Mouse (Mus musculus): ENCODE data around the gene H2-Aa.
A peak's percentile ranks its signal among the peaks of the same experiment; 100 is the strongest.

H2-Aa gene

DNA sequence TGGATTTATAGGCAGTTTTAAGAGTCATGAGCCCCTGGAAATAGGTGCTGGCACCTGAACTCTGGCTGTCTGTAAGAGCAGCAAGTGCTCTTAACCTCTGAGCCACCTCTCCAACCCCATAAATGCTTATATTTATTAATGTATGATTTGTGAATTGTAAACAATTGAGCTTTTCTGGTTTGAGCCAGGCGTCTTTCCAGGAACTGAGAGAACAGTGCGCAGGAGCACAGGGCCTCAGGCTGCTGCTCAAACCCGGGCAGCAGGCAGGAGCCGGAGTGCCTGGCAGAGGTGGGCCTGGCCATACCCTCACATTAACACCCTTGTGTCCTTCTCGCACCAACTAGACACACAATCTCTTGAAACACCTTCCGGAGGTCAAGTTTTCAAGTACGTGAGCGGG lies 12.4 kb upstream of the H2-Aa start:
- no peak for DNase-seq (ENCODE audit: low spot score in 2 of 2)

DNA sequence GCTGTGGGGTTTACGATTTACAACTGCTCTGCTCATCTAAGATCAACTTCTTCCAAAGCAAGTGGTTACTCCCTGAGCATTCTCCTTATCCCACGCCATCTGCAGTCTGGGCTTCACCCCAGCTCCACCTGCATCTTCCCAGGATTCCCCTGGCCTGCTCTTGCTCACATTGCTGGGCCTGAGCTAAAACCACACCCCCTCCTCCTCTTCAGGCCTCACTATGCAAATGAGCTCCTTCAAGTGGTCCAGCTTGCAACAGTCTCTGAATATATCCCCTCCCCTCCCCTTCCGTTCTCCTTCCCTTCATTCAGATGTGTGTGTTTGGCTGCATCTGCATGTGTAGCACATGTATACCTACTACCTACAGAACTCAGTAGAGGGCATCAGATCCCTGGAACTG lies 11.7 kb upstream of the H2-Aa start:
- DNase-seq (ENCODE audit: low spot score in 2 of 2) = no peak

DNA sequence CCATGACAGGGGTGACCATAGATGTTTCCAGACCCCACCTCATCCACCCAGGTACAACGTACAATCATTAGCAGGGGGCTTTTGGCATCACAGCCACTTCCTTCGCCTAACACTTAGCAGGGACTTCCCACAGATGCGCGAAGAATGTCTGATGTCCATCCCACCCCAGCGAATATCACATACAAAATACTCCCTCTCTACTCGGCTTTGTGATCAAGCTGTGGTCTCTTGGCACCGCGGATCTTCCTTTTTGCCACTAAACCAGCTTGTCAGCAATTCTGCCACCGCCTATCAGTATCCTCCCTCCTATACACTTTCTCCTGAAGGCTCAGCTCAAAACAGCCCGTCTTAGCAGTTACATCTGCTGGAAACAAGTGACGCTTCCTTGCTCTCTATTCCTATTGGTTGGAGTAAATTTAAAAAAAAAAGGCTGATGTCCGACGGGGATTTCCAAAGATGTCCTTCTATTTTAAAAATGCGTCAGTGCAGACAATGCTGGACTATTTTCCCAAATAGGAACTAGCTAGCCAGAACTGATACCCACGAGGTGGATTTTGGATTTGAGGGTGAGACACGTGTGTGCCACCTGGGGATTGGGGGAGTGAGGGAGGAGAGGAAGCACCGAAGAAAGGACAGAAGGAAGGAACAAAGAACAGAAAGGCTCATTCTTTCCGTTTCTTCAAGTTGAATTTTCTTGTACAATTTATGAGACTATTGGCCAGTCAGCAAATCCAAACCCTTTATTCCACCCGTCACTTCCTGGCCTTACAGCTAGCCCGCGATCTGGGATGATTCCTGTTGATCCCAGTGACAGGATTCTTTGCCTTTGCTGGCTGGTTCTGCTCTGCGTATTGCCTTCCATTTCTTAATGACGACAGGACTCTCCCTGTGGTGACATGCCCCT lies 8.5 kb upstream of the H2-Aa start:
- DNase-seq (ENCODE audit: low spot score in 2 of 2) = peak in 1 of 2 experiments; percentile 26

DNA sequence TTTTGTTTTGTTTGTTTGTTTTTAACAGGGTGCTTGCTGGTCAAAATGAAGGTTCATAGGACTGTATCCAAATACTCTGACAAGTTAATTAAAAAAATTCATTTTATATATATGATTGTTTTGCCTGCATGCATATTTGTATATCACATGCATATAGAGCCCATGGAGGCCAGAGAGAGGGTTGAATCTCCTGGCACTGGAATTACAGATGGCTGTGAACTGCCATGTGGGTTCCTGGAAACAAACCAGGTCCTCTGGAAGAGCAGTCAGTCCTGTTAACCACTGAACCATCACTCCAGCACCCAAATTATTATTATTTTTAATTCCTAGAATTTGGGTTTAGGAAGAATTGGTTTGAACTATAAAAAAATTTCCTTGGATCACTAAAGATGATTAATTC lies 7.7 kb upstream of the H2-Aa start:
- no peak for DNase-seq (ENCODE audit: low spot score in 2 of 2)

DNA sequence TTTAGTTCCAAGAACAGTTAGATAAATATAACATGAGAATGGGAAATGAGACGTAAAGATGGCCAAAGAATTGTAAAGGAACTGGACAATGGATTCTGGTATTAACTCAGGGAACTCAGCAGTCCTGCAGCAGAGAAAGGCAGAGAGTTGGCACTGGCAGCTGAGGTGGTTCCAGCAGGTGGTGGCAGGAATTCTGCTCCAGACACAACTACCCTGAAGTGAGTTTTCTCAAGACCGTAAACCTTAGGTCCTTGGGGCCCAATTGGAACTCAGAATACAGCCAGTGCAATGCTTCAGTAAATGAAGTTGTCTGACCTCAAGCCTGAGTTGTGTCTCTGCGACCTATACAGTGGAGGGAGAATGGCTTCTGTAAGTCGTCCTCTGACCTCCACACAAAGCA lies 6.6 kb upstream of the H2-Aa start:
- no peak for DNase-seq (ENCODE audit: low spot score in 2 of 2)

DNA sequence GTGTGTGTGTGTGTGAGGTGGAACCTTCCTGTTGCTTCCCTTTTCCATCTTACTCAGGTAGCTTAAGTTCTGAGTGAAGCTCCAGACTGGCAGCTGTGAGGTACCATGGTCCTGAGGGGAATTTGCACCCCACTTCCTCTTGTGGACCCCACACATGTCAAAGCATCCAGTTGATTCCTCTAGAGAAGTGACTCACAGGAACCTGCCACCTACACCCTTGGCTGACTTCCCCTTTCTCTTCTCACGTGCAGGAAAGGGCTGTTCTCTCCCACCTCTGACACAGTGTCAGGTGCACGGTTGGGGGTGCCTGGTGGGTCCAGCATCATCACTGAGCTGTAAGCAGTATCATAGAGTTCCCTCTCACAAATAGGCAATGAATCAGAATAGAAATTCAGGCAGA lies 5.9 kb upstream of the H2-Aa start:
- no peak for DNase-seq (ENCODE audit: low spot score in 2 of 2)

DNA sequence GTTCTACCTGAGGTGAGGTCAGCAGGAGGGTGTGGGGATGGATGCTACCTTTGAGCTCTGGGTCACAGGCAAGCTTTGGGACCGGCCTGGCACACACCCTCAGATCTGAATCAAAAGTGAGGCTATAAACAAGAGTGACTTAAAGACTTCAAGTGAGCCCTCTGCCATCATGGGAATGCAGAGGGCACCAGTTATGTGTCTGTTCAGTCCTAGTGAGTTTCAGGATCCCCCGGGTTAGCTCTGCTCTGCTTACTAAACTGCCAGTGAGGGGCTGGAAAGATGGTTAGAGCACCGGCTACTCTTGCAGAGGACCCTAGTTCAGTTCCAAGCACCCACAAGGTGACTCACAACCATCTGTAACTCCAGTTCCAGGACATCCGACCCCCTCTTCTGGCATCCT lies 4.9 kb upstream of the H2-Aa start:
- no peak for DNase-seq (ENCODE audit: low spot score in 2 of 2)

DNA sequence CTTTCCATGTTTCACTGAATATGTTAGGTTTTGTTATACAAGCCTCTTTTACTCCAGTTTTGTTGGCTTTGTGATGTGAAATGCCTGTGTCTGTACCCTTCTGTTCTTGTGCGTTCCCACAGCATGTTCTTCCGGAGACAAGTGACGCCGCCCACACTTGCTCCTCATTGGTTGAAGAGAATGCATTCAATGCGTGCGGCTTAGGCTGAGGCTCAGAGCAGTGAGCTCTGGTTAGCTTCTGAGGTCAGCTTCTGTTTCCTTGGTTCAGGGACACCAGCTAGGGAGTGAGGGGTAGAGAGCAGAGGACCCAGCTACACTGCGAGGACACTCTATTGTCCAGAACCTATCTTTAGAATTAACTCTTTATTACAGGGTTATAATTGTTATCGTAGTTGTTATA lies 4.0 kb upstream of the H2-Aa start:
- DNase-seq (ENCODE audit: low spot score in 2 of 2) = peak; percentile 71 to 72

DNA sequence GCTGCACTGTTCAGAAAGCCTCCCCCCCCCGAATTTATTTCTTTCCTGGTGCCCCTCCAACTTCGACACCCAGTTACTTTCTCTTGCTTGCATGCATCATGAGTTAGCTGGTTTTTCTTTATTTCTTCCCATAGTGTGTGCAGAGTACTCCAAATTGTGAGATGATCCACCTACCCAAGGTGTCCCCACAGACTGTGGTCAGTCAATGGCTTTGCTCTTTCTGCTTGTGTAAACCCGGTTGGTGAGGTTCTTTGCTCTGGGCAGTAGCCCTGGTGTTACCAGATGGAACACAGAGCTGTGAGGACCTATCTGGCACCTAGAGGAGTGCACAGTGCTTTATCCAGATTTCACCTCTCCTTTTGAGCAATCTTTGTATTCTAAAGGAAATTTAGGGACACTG lies 508 bp upstream of the H2-Aa start:
- DNase-seq (ENCODE audit: low spot score in 2 of 2) = no peak

DNA sequence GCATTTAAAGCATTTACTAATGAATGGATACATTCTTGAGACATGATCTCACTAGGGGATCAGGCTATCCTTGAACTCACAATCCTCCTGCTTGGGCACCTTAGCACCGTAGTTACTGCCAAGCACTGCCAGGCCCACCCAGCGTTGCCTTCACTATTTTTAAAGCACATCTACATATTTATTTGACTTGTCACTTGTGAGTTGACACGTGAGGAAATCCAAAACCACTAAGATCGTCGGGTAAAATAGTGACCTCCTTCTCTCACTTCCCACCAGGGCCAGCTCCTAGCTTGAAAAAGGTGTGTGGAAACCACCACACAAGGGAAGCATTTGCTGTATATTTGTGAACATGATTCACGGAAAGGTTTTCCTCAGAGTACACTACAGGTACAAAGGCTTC lies 624 bp downstream of the H2-Aa start:
- DNase-seq (ENCODE audit: low spot score in 2 of 2) = no peak

DNA sequence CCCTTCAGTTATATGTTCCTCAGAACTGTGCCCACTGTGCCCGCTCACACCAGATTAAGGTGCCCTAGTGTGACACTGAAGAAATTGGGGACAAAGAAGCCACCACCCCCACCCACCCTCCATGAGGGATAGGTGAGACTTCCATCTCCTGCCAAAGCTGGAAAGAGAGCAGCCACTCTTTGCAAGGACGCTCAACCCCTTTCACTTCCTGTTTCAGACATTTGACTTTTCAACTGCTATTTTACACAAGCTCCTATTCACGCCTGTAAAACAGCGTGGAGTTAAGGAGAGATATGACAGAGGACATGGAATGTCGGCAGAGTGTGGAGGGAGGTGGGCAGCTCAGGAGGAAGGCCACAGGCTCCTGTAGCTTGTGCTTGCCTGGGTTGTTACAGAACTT lies 1.1 kb downstream of the H2-Aa start:
- DNase-seq (ENCODE audit: low spot score in 2 of 2) = no peak

DNA sequence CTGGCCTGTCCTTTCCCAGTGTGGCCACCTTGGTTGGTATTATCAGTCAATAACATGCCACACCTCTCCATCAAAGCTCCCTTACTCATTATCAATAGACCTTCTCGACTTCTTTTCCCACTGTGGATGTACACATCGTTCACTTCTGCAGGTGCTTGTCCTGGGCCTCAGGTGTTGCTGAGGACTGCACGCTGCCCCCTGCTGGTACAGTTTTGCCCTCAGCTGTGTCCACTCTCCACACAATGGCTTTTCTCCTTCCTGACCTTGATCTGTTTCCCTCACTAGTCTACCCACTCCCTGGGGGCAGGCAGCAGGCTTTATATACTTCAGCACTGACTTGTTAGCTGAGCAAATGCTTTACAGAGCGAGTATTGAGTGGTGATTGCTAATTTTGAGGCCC lies 1.8 kb downstream of the H2-Aa start:
- DNase-seq (ENCODE audit: low spot score in 2 of 2) = no peak

DNA sequence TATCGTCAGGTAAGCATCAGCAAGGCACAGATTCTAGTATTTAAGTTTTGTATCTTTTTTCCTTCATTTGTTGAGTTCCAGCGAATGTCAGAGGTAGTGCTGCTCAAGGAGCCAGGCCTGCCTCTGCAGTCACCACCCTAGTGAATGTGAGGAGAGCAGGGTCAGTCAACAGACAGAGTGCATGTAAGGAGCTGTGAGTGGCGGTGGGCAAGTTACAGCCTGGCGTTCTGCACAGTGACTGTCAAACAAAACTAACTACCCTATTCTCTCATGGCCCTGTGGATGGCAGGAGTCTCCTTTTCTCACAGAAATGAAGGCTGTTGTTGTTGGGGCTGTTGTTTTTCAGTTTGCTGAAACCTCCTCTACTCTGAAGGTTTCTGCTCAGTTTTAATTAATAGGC lies 2.3 kb downstream of the H2-Aa start:
- no peak for DNase-seq (ENCODE audit: low spot score in 2 of 2)

DNA sequence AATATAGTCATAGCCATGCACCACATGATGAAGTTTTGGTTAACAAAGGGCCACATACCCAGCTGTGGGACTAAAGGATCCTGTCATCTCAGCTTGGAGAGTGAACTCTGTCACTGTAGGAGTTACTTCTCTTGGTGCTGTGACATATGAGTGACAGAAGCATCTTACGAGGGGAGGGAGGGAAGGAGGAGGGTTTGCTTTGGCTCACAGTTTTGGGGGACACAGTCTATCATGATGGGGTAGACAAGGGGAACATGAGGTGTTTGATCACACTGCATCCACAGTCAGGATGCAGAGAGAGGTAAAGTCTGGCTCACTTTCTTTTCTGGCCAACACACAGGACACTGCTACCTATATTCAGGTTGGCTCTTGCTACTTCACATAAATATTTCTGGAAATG lies 5.8 kb downstream of the H2-Aa start:
- no peak for DNase-seq (ENCODE audit: low spot score in 2 of 2)

DNA sequence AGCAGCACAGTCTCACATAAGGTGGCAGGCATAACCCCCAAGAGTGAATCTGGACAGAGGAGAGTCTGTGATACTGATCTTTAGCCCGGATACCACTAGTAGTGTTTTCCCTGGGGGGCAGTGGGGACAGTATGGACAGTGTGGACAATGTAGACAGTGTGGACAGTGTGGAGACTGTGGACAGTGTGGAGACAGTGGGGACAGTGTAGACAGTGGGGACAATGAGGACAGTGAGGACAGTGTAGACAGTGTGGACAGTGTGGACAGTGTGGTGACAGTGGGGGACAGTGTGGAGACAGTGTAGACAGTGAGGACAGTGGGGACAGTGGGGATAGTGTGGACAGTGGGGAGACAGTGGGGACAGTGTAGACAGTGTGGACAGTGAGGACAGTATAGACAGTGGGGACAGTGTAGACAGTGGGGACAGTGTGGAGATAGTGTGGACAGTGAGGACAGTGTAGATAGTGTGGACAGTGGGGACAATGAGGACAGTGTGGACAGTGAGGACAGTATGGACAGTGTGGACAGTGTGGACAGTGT lies 7.1 kb downstream of the H2-Aa start:
- no peak for DNase-seq (ENCODE audit: low spot score in 2 of 2)

DNA sequence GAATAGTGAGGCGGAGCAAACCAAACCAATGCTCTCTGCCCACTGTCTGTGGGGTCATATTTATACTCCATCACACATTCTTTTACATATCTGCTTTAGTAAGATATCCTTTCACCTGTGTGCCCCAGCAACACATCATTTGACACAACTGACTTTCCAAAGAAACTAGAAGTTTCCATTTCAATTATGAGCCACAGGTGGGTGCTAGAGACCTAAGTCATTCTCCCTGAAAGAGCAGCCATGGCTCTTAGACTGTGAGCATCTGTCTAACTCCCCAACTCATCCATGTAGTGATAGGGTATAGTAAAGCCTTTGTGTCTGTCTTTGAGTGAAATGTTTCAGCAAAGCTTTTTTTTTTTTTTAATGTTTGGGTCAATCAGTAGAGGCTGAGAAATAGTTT lies 15.5 kb downstream of the H2-Aa start:
- no peak for DNase-seq (ENCODE audit: low spot score in 2 of 2)

DNA sequence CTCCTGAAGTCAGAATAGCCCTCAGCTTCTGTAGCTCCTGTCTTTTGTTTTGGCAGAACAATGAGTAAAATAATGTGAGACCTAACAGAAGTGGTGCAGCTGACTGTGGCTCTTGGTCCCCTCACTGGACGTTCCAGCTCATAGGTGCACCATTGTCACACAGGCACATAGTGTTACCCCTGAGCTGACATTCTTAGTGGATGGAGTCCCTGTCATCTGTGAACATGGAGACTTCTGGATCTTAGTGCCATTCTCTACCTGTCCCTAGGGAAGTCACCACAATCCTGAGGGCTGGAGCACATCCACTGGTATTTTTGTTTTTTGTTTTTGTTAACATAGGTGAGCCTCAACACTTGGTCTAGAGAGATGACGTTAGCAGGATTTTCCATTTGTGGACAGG lies 16.7 kb downstream of the H2-Aa start:
- DNase-seq (ENCODE audit: low spot score in 2 of 2) = no peak

DNA sequence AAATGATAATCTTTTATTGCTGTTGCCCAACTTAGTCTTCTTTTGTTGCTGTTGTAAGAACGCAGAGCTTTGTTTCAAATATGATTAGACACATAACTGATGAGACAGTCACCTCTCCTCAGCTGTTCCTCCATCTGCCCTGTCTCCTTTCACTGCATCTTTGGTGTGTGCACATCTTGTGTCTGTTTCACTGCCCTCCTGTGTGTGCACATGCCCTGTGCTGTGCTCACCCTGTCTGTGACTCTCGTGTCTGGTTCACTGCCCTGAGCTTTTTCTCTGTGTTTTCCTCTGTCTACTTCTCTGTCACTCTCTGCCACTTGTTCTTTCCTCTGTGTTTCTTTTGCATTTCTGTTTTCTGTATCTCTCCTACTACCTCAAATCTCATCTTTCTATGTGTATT lies 17.4 kb downstream of the H2-Aa start:
- DNase-seq (ENCODE audit: low spot score in 2 of 2) = no peak

DNA sequence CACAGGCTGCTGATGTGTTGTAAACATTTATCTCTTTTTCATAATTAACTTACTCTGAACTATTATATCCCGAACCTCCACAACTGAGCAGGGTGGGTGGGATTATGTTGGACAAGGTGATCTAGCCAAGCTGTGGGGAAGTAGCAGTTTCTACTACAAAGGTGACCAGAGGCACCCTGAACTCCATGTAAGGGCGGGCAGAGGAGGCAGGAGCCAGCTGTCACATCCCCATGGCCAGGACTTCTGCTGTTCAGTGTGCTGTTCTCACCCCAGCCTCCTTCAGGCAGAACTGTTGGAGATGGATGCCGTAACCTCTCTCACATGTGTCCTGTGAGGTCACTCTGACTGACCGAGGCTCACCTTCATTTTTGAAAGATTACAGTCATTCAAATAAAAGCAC lies 17.8 kb downstream of the H2-Aa start:
- DNase-seq (ENCODE audit: low spot score in 2 of 2) = no peak

DNA sequence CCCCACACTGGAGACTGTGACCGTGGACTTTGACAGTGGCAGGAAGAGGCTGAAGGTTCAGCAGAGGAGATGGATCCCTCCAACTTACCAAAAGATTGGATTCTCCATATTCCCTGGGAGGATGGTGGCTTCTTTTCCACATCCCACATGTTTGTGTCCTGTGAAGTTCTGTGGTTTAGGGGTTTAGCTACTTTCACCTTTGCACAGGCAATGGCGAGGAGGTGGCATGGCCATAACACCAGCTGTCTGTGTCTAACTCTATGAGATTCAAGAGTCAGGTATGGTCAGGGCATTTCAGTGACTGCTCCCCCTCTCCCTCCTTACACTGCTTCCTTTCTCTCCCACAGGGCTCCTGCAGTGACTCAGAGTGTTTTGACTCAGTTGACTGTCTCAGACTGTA lies 18.9 kb downstream of the H2-Aa start:
- no peak for DNase-seq (ENCODE audit: low spot score in 2 of 2)

DNA sequence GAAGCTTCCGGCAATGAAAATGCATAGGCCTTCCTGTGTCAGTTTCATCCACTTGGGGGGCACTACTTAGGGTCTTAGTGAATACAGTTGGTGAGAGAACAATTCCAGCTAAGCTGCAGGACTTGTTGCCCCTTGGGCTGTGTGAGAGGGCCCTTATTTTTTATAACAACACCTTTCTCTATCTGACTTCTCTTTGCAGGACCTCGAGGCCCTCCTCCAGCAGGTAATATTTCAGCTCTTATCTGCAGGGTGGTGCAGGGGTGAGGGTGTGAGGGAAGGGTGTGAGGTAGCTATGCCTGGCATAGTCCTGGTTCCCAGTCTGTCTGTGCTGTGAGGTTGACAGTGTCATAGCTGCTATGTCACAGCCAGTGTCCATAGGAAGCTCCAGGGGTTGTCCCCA lies 19.4 kb downstream of the H2-Aa start:
- DNase-seq (ENCODE audit: low spot score in 2 of 2) = no peak

DNA sequence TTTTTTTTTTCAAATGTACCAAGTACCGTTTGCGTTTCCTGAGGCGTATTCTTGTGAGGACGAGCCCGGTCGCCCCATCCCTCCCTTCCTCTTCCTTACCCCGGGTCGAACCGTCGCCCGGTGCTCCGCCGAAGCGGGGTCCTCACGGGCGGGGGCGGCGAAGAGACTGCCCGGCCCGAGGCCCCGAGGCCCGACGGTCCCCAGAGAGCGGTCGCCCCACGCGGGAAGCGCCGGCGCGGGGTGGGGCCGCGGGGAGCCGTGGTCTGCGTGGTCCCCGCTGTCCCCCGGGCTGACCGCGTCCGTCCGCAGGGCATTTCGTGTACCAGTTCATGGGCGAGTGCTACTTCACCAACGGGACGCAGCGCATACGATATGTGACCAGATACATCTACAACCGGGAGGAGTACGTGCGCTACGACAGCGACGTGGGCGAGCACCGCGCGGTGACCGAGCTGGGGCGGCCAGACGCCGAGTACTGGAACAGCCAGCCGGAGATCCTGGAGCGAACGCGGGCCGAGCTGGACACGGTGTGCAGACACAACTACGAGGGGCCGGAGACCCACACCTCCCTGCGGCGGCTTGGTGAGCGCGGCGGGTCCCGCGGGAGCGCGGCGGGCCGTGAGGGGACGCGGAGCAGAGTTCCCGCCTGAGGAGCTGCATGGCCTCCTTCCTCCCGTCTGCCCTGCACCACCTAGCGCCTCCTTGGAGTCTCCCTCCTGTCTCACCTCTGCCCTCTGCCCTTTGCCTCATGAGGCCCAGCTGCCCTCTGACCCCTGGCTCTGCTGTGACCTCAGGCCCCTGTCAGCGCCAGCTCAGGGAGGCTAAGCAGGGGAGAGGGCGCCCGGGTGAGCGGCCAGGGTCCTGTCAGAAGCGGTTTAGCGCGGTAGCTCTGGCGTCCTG lies 22.9 kb downstream of the H2-Aa start:
- no peak for DNase-seq (ENCODE audit: low spot score in 2 of 2)

Measured in frontal cortex, postnatal 25 days (tissue).